Mouse (Mus musculus): ENCODE results near the gene Elfn2.
A peak's percentile ranks its signal among the peaks of the same experiment; 100 is the strongest.

Elfn2 gene

GRCm38 (mm10) chr15:78684111-78684510, 34.5 kb downstream of the Elfn2 start:
- DNase-seq (ENCODE audit: extremely low read depth, insufficient read length, low spot score) = no peak

GRCm38 (mm10) chr15:78683474-78683873, 35.1 kb downstream of the Elfn2 start:
- DNase-seq (ENCODE audit: extremely low read depth, insufficient read length, low spot score) = no peak

- DNase-seq (ENCODE audit: extremely low read depth, insufficient read length, low spot score) = no peak
These were observed 36.8 kb downstream of the Elfn2 start for GRCm38 (mm10) chr15:78681781-78682180.

GRCm38 (mm10) chr15:78681301-78681700, 37.3 kb downstream of the Elfn2 start:
- no peak for DNase-seq (ENCODE audit: extremely low read depth, insufficient read length, low spot score)

GRCm38 (mm10) chr15:78680291-78680690, 38.3 kb downstream of the Elfn2 start:
- peak; percentile 77 for DNase-seq (ENCODE audit: extremely low read depth, insufficient read length, low spot score)

- no peak for DNase-seq (ENCODE audit: extremely low read depth, insufficient read length, low spot score)
These were observed 40.9 kb downstream of the Elfn2 start for GRCm38 (mm10) chr15:78677708-78678107.

- peak; percentile 46 for DNase-seq (ENCODE audit: extremely low read depth, insufficient read length, low spot score)
These were observed 41.6 kb downstream of the Elfn2 start for GRCm38 (mm10) chr15:78677015-78677414.

GRCm38 (mm10) chr15:78674912-78675412, 43.6 kb downstream of the Elfn2 start:
- no peak for DNase-seq (ENCODE audit: extremely low read depth, insufficient read length, low spot score)

GRCm38 (mm10) chr15:78673436-78673835, 45.1 kb downstream of the Elfn2 start:
- DNase-seq (ENCODE audit: extremely low read depth, insufficient read length, low spot score) = peak; percentile 93

- DNase-seq (ENCODE audit: extremely low read depth, insufficient read length, low spot score) = no peak
These were observed 48.2 kb downstream of the Elfn2 start for GRCm38 (mm10) chr15:78670341-78670740.

- DNase-seq (ENCODE audit: extremely low read depth, insufficient read length, low spot score) = no peak
These were observed 49.2 kb downstream of the Elfn2 start for GRCm38 (mm10) chr15:78669221-78669871.

GRCm38 (mm10) chr15:78664268-78664667, 54.3 kb downstream of the Elfn2 start:
- DNase-seq (ENCODE audit: extremely low read depth, insufficient read length, low spot score) = no peak

- DNase-seq (ENCODE audit: extremely low read depth, insufficient read length, low spot score) = no peak
These were observed 67.4 kb downstream of the Elfn2 start for GRCm38 (mm10) chr15:78651169-78651568.

- peak; percentile 41 for DNase-seq (ENCODE audit: extremely low read depth, insufficient read length, low spot score)
These were observed 70.8 kb downstream of the Elfn2 start for GRCm38 (mm10) chr15:78647746-78648145.

GRCm38 (mm10) chr15:78644606-78645005, 74.0 kb downstream of the Elfn2 start:
- DNase-seq (ENCODE audit: extremely low read depth, insufficient read length, low spot score) = no peak

- no peak for DNase-seq (ENCODE audit: extremely low read depth, insufficient read length, low spot score)
These were observed 74.9 kb downstream of the Elfn2 start for GRCm38 (mm10) chr15:78643633-78644032.

- DNase-seq (ENCODE audit: extremely low read depth, insufficient read length, low spot score) = peak; percentile 54
These were observed 83.3 kb downstream of the Elfn2 start for GRCm38 (mm10) chr15:78635231-78635630.

GRCm38 (mm10) chr15:78634095-78634737, 84.4 kb downstream of the Elfn2 start:
- no peak for DNase-seq (ENCODE audit: extremely low read depth, insufficient read length, low spot score)

- DNase-seq (ENCODE audit: extremely low read depth, insufficient read length, low spot score) = no peak
These were observed 85.2 kb downstream of the Elfn2 start for GRCm38 (mm10) chr15:78633413-78633812.

GRCm38 (mm10) chr15:78632387-78632786, 86.2 kb downstream of the Elfn2 start:
- DNase-seq (ENCODE audit: extremely low read depth, insufficient read length, low spot score) = no peak

- no peak for DNase-seq (ENCODE audit: extremely low read depth, insufficient read length, low spot score)
These were observed 92.3 kb downstream of the Elfn2 start for GRCm38 (mm10) chr15:78626285-78626684.

GRCm38 (mm10) chr15:78624961-78625360, 93.6 kb downstream of the Elfn2 start:
- DNase-seq (ENCODE audit: extremely low read depth, insufficient read length, low spot score) = no peak
